Mouse (Mus musculus) thymus, adult 2 months (tissue): Measurements from ENCODE around the gene Wwox.

Source experiments
- CTCF ChIP-seq: fragments of 200-500 bp; IDR thresholded peaks from 2 replicates; pipeline ENCODE4 v1.5.1; 2012; ENCODE audit warnings: mild to moderate bottlenecking, control low read depth, low read length, moderate library complexity, borderline replicate concordance; ENCODE audit not compliant: control insufficient read depth, poor library complexity, insufficient read depth; ENCODE audit errors: extremely low read depth
- POLR2A ChIP-seq: fragments of 200-500 bp; IDR thresholded peaks from 2 replicates; pipeline ENCODE4 v1.6.1; 2012; ENCODE audit warnings: mild to moderate bottlenecking, low read length, control low read depth, moderate library complexity; ENCODE audit not compliant: control insufficient read depth, poor library complexity, insufficient read depth; ENCODE audit errors: extremely low read depth

DNA sequence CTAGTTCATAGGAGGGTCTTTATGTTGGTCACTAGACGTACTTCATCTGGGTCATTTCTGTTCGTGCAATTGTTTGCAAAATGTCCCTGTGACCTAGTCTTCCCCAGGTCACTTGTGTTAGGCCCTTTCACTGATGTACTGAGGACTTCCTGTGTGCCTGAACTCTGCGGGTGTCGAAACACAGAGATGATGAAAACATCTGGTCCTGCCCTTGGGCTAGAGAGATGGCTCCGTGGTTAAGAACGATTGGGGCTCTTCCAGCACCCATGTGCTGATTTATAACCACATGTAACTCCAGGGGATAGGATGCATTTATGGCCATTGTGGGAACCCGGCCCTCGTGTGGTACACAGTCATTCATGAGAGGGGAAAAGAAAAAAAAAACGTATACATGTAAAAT, 392.1 kb downstream of the Wwox start:
- no peak for TF ChIP-seq CTCF
- TF ChIP-seq POLR2A: no peak
